Mouse (Mus musculus) erythroblast, embryonic 14.5 days (primary cell): ENCODE measurements around the gene Ube2l6. TPM values are rescaled to one million over a fixed set of nuclear protein-coding genes. Genes with fewer than 3 reads are reported as not detected.

ENCODE experiments used
- H3K27me3 ChIP-seq: 2 replicates; pipeline ENCODE4 v1.6.1; 2012; ENCODE audit warnings: inconsistent platforms; ENCODE audit not compliant: control insufficient read depth
- H3K36me3 ChIP-seq: 2 replicates; pipeline ENCODE4 v1.6.1; 2012; ENCODE audit warnings: mild to moderate bottlenecking, inconsistent platforms; ENCODE audit not compliant: control insufficient read depth
- H3K4me1 ChIP-seq: 2 replicates; pipeline ENCODE4 v1.6.1; 2012; ENCODE audit warnings: inconsistent platforms; ENCODE audit not compliant: control insufficient read depth
- H3K4me3 ChIP-seq: replicated peaks from 2 replicates; pipeline ENCODE3; 2012; ENCODE audit warnings: moderate library complexity, mild to moderate bottlenecking, inconsistent platforms
- H3K9me3 ChIP-seq: 2 replicates; pipeline ENCODE4 v1.6.1; 2012; ENCODE audit warnings: low read length, inconsistent platforms, mixed read lengths; ENCODE audit not compliant: control insufficient read depth
- GATA1 ChIP-seq: IDR thresholded peaks from 2 replicates; pipeline ENCODE4 v1.6.1; 2012; ENCODE audit warnings: low read length, inconsistent platforms, mixed read lengths
- TAL1 ChIP-seq: IDR thresholded peaks from 3 replicates; pipeline ENCODE4 v1.6.1; 2012; ENCODE audit warnings: low read length, inconsistent platforms, mixed read lengths
- polyA plus RNA-seq: library from polyadenylated mRNA; stranded (reverse); fragments of >175 nt; gene quantifications from 2 replicates; pipeline ENCODE4 v1.2.3, GENCODE M21; 2012

Ube2l6 gene
- 9.9 and 22.9 TPM in 2 replicates for polyA plus RNA-seq

GRCm38 (mm10) chr2:84798493-84798921 lies at the start of gene Ube2l6:
Ube2l6 (plus strand) TSS chr2:84798828.
- H3K36me3 ChIP-seq: peaks cover 50% of the 10 kb centered on the region
- TF ChIP-seq GATA1 (peak; percentile 90), TAL1 (peak; percentile 92)
- H3K4me1 ChIP-seq: peaks cover 71% of the 10 kb centered on the region
- H3K27me3 ChIP-seq: no peaks in the 10 kb centered on the region
- peaks cover 23% of the 10 kb centered on the region for H3K9me3 ChIP-seq
- H3K4me3 ChIP-seq: peak within 1 kb of the TSS; percentile 86

DNA sequence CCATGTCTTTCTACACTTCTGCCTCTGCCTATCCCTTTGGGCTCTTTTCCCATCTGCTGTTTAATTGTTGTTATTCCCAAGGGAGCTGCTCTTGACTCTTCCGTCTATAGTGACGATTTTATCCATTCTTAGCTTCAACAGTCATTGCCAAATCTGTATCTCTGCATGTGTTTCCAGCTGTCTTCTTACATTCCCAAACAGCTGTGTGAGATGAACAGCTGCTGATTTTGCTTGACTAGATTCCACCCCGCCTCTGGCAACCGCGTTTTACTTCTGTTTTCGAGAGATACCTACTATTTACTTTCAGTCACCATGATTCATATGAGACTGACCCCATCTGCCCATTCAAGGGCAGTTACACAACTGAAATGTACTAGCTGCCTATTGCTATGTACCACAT lies 48.5 kb upstream of the Ube2l6 start:
- Histone ChIP-seq H3K27me3 (peaks cover 82% of the 10 kb centered on the region), H3K4me3 (no peak overlapping the region), H3K36me3 (no peaks in the 10 kb centered on the region), H3K9me3 (no peaks in the 10 kb centered on the region), H3K4me1 (peaks cover 19% of the 10 kb centered on the region)
- TF ChIP-seq TAL1: no peak
- TF ChIP-seq GATA1: no peak

DNA sequence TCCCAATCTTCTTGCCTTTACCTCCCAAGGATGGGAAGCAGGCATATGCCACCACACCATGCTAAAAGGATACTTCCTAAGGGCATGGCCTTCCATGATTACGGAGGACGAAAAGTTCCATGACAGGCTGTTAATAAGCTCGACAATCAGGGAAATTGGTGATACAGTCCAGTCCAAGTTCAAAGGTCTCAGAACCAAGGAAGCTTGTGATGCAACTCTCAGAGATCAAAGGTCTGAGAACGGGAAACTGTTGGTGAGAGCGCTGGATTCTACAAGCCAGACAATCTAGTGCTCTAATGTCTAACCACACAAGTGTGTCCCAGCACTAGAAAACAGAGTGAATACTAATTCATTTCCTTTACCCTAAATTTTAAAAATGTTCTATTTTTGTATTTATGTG lies 42.4 kb upstream of the Ube2l6 start:
- H3K4me1 ChIP-seq: peaks cover 4% of the 10 kb centered on the region
- peaks cover 36% of the 10 kb centered on the region for H3K27me3 ChIP-seq
- no peaks in the 10 kb centered on the region for H3K36me3 ChIP-seq
- H3K4me3 ChIP-seq: no peak overlapping the region
- no peaks in the 10 kb centered on the region for H3K9me3 ChIP-seq
- TF ChIP-seq GATA1: no peak
- TF ChIP-seq TAL1: no peak

DNA sequence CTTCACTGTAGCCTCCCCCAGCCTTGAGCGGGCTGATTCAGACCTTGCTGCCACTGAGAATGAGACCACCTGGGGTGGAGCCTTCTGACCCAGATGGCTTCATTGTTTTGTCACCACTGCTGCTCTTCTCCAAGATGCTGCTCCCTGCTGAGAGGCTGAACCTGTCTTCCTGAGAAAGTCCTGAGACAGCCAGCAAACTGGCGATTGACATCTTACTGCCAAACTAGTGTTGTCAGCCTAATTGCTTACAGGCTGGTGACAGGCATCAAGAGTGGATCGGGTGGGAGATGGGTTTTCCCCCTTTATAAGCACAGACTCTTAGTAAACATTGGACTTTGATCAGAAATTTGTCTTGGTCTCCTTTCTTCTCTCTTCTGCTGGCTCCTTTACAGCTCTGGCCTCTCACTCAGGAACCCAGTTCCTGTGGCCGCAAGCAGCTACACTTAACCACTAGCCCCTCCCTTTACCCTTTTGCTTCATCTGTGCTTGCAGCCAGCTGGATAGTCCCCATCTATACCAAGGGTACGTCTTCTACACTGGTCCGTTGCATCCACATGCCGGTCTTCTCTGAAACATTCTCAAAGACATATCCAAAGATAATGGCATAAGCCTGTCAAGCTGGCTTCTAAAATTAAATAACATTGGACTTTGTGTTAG lies 41.5 kb upstream of the Ube2l6 start:
- Histone ChIP-seq H3K27me3 (peaks cover 35% of the 10 kb centered on the region), H3K4me1 (peaks cover 4% of the 10 kb centered on the region), H3K36me3 (no peaks in the 10 kb centered on the region), H3K9me3 (no peaks in the 10 kb centered on the region), H3K4me3 (no peak overlapping the region)
- TF ChIP-seq TAL1: no peak
- no peak for TF ChIP-seq GATA1

GRCm38 (mm10) chr2:84758542-84759127 lies 40.0 kb upstream of the Ube2l6 start:
- peaks cover 4% of the 10 kb centered on the region for H3K4me1 ChIP-seq
- H3K9me3 ChIP-seq: no peaks in the 10 kb centered on the region
- H3K4me3 ChIP-seq: no peak overlapping the region
- H3K36me3 ChIP-seq: no peaks in the 10 kb centered on the region
- TF ChIP-seq TAL1 (no peak), GATA1 (no peak)
- peaks cover 38% of the 10 kb centered on the region for H3K27me3 ChIP-seq

- TF ChIP-seq TAL1 (no peak), GATA1 (no peak)
- Histone ChIP-seq H3K4me1 (peaks cover 1% of the 10 kb centered on the region), H3K36me3 (no peaks in the 10 kb centered on the region), H3K9me3 (no peaks in the 10 kb centered on the region), H3K27me3 (peaks cover 51% of the 10 kb centered on the region), H3K4me3 (no peak overlapping the region)
These were observed 37.9 kb upstream of the Ube2l6 start for GRCm38 (mm10) chr2:84760777-84761176.

- H3K4me1 ChIP-seq: peaks cover 1% of the 10 kb centered on the region
- H3K36me3 ChIP-seq: no peaks in the 10 kb centered on the region
- H3K9me3 ChIP-seq: no peaks in the 10 kb centered on the region
- peaks cover 52% of the 10 kb centered on the region for H3K27me3 ChIP-seq
- TF ChIP-seq GATA1 (no peak), TAL1 (no peak)
- H3K4me3 ChIP-seq: no peak overlapping the region
These were observed 37.3 kb upstream of the Ube2l6 start for GRCm38 (mm10) chr2:84761309-84761708.

DNA sequence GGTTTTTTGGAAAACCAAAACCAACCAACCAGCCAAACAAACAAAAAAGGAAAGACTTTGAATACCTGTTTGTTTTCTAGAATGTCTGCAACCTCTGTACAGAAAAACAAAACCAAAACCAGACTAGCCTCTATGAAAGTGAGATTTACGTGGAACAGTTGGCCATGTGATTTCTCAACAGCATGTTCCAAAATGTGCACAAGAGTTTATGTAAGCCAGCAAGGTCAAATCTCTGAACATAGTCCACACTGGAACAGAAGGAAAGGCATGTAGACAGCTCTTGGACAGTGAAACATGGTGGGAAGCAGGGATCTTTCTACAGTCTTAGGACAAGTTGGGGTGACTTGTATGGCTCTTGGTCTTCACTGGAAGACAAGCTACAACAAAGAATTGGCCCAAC lies 36.8 kb upstream of the Ube2l6 start:
- TF ChIP-seq TAL1 (no peak), GATA1 (no peak)
- Histone ChIP-seq H3K9me3 (no peaks in the 10 kb centered on the region), H3K4me3 (no peak overlapping the region), H3K27me3 (peaks cover 55% of the 10 kb centered on the region), H3K4me1 (peaks cover 1% of the 10 kb centered on the region), H3K36me3 (no peaks in the 10 kb centered on the region; the same call in 1 of the 2 replicates)

DNA sequence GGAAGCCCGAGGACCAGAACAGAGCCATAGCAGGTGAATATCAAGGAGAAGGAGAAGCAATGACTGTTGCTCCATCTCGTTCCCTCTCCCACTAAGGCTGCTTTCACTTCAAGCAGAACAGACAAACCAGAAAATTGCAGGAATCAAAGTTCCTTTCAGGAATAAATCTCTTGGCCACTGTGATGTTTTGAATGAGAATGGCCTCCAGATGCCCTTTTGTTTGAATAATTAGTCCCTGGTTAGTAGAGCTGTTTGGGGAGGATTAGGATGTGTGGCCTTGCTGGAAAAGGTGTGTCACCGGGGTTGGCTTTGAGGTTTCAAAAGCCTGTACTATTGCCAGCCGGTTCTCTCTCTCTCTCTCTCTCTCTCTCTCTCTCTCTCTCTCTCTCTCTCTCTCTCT lies 36.3 kb upstream of the Ube2l6 start:
- Histone ChIP-seq H3K9me3 (no peaks in the 10 kb centered on the region), H3K36me3 (no peaks in the 10 kb centered on the region; the same call in 1 of the 2 replicates), H3K27me3 (peaks cover 56% of the 10 kb centered on the region), H3K4me1 (peaks cover 1% of the 10 kb centered on the region), H3K4me3 (no peak overlapping the region)
- TF ChIP-seq GATA1 (no peak), TAL1 (no peak)
